34 mouse cellular contexts compared by ENCODE assay signal in genomic region chr19:18637954-18638353, GRCm38 (mm10).
"Had no signal": no experiment of that assay in that cellular context is flagged by ENCODE, and none has a peak within 500 bp of the region (broad histone marks: within the 10 kb centered on the region; RNA-seq: fewer than 3 reads in every experiment).

No protein-coding gene starts in this region.

- H3K9me3 ChIP-seq: heart, embryonic 10.5 days; heart, embryonic 12.5 days; heart, embryonic 13.5 days; heart, embryonic 15.5 days; hindbrain, embryonic 10.5 days; hindbrain, embryonic 12.5 days; hindbrain, embryonic 13.5 days; hindbrain, embryonic 15.5 days; intestine, embryonic 15.5 days; kidney, embryonic 15.5 days had no signal

- H3K4me1 ChIP-seq: heart, embryonic 10.5 days; heart, embryonic 12.5 days; heart, embryonic 13.5 days; heart, embryonic 15.5 days; hindbrain, embryonic 10.5 days; hindbrain, embryonic 12.5 days; hindbrain, embryonic 13.5 days; hindbrain, embryonic 15.5 days; intestine, embryonic 15.5 days had no signal

- H3K36me3 ChIP-seq: heart, embryonic 10.5 days; hindbrain, embryonic 10.5 days; hindbrain, embryonic 12.5 days; hindbrain, embryonic 13.5 days; hindbrain, embryonic 15.5 days; intestine, embryonic 15.5 days had no signal

- H3K4me3 ChIP-seq: heart, embryonic 10.5 days; heart, embryonic 12.5 days; heart, embryonic 13.5 days; heart, embryonic 15.5 days; hindbrain, embryonic 10.5 days; hindbrain, embryonic 12.5 days; hindbrain, embryonic 13.5 days; hindbrain, embryonic 15.5 days; intestine, embryonic 15.5 days; kidney, embryonic 15.5 days; layer of hippocampus, adult 2 months had no signal

- DNase-seq: heart, postnatal 10 days; heart, postnatal 14 days; heart, postnatal 36 days; kidney, adult 11 months; kidney, adult 18-20 months; kidney, adult 2 months; kidney, adult 8-10 months; kidney, adult 9 months; kidney, postnatal 10 days; kidney, postnatal 14 days; kidney, postnatal 25 days; kidney, postnatal 36 days; kidney, postnatal 4 days; layer of hippocampus, adult 9-11 months; layer of hippocampus, postnatal 36 days had no signal

- H3K9ac ChIP-seq: heart, embryonic 12.5 days; heart, embryonic 13.5 days; heart, embryonic 15.5 days; hindbrain, embryonic 12.5 days; hindbrain, embryonic 13.5 days; hindbrain, embryonic 14.5 days; hindbrain, embryonic 15.5 days; intestine, embryonic 15.5 days; kidney, embryonic 15.5 days had no signal

- ATAC-seq: hindbrain, embryonic 16.5 days; hindbrain, postnatal 0 days; inflammation-experienced regulatory T-cells, adult 6 months; intestine, embryonic 15.5 days; intestine, embryonic 16.5 days; intestine, postnatal 0 days had no signal

- H3K27ac ChIP-seq: heart, embryonic 10.5 days; heart, embryonic 13.5 days; heart, embryonic 15.5 days; hindbrain, embryonic 10.5 days; hindbrain, embryonic 12.5 days; hindbrain, embryonic 13.5 days; hindbrain, embryonic 14.5 days; hindbrain, embryonic 15.5 days; hindbrain, postnatal 0 days; intestine, embryonic 15.5 days; kidney, embryonic 15.5 days; kidney, postnatal 0 days; layer of hippocampus, adult 2 months had no signal

- H3K4me2 ChIP-seq: heart, embryonic 11.5 days; heart, embryonic 12.5 days; heart, embryonic 13.5 days; heart, embryonic 15.5 days; hindbrain, embryonic 12.5 days; hindbrain, embryonic 13.5 days; hindbrain, embryonic 14.5 days; hindbrain, embryonic 15.5 days; intestine, embryonic 15.5 days; kidney, embryonic 15.5 days had no signal

- H3K27me3 ChIP-seq: heart, embryonic 12.5 days; heart, embryonic 13.5 days; heart, embryonic 15.5 days; hindbrain, embryonic 12.5 days; hindbrain, embryonic 13.5 days; hindbrain, embryonic 15.5 days; intestine, embryonic 15.5 days; kidney, embryonic 15.5 days had no signal
